Mouse (Mus musculus) retina, postnatal 1 day (tissue): ENCODE results near the gene Cct7.
"Not testable (repeated sequence)": the region's sequence is repeated elsewhere in the genome, so short reads cannot be mapped to it uniquely, and the experiment has no call there.

Experiments
- DNase-seq: peaks from one replicate; pipeline ENCODE4 v3.0.0-alpha.2; 2012

The Cct7 gene

GRCm38 (mm10) chr6:85450697-85451663, at the start of gene Cct7:
Cct7 (plus strand) TSS chr6:85451514.
- DNase-seq: peak; percentile 100

- no peak for DNase-seq
Measured at GRCm38 (mm10) chr6:85402613-85403012, 48.7 kb upstream of the Cct7 start.

GRCm38 (mm10) chr6:85403039-85403438, 48.3 kb upstream of the Cct7 start:
- no peak for DNase-seq

- peak; percentile 86 for DNase-seq
Measured at GRCm38 (mm10) chr6:85409003-85409402, 42.3 kb upstream of the Cct7 start.

GRCm38 (mm10) chr6:85410771-85411273, 40.5 kb upstream of the Cct7 start:
- peak; percentile 87 for DNase-seq

GRCm38 (mm10) chr6:85415829-85416228, 35.5 kb upstream of the Cct7 start:
- no peak for DNase-seq

- no peak for DNase-seq
Measured at GRCm38 (mm10) chr6:85419150-85419549, 32.2 kb upstream of the Cct7 start.

- peak; percentile 7 for DNase-seq
Measured at GRCm38 (mm10) chr6:85423836-85424379, 27.4 kb upstream of the Cct7 start, which contains the start of gene Noto. Noto (plus strand) TSS chr6:85423886.

GRCm38 (mm10) chr6:85431274-85431841, 20.0 kb upstream of the Cct7 start:
- no peak for DNase-seq

GRCm38 (mm10) chr6:85431842-85432431, 19.4 kb upstream of the Cct7 start, which contains the start of gene Smyd5:
Smyd5 (plus strand) TSS chr6:85431989.
- peak; percentile 73 for DNase-seq

GRCm38 (mm10) chr6:85433865-85434264, 17.4 kb upstream of the Cct7 start:
- no peak for DNase-seq

GRCm38 (mm10) chr6:85436204-85436603, 15.1 kb upstream of the Cct7 start:
- DNase-seq: no peak

GRCm38 (mm10) chr6:85436631-85437030, 14.7 kb upstream of the Cct7 start:
- DNase-seq: no peak

GRCm38 (mm10) chr6:85441142-85441541, 10.2 kb upstream of the Cct7 start:
- no peak for DNase-seq

GRCm38 (mm10) chr6:85443488-85444233, 7.7 kb upstream of the Cct7 start:
- DNase-seq: no peak

GRCm38 (mm10) chr6:85444266-85444965, 6.9 kb upstream of the Cct7 start:
- DNase-seq: no peak

GRCm38 (mm10) chr6:85445286-85445685, 6.0 kb upstream of the Cct7 start:
- no peak for DNase-seq

- no peak for DNase-seq
Measured at GRCm38 (mm10) chr6:85447351-85447750, 4.0 kb upstream of the Cct7 start.

GRCm38 (mm10) chr6:85450140-85450539, 1.2 kb upstream of the Cct7 start:
- not testable (repeated sequence) for DNase-seq

GRCm38 (mm10) chr6:85451664-85452410, 523 bp downstream of the Cct7 start, which contains the start of gene Pradc1:
Pradc1 (minus strand) TSS chr6:85451970.
- peak; percentile 99 for DNase-seq

- no peak for DNase-seq
Measured at GRCm38 (mm10) chr6:85452411-85452665, 1.0 kb downstream of the Cct7 start.
